Mouse (Mus musculus): ENCODE measurements around the gene Dph2.

DNA sequence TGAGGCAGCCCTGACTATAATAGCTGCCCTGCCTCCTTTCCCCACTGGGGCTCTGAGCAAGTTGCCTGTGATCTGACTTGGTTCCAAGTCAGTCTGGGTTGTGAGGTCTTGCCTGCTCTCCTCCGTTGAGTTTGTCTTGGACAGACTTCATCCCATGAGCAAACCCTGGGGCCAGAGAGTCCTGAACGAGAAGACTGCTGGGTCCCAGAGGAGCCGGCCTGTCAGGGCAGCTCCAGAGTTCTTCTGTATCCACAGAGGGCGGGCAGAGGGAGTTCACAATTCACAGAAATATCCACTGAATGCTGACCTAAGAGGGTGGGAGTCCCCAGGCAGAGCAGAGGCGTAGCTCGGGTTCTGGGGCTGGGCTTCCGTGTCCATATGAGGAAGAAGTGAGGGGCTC is 41.0 kb downstream of the Dph2 start:
- no peak for TF ChIP-seq CTCF (IDR thresholded peaks at IDR 0.05; ENCODE audit: low read depth, low read length)
- no peak for TF ChIP-seq POLR2A (IDR thresholded peaks at IDR 0.05; ENCODE audit: insufficient read depth, low read length)
- no peak for TF ChIP-seq EP300 (IDR thresholded peaks at IDR 0.05; ENCODE audit: insufficient read depth, low read depth, low read length)

Data from ES-Bruce4 (cell line).